Mouse (Mus musculus): ENCODE results near the gene Ifi47. TPM values are rescaled to one million over a fixed set of nuclear protein-coding genes. Genes with fewer than 3 reads are reported as not detected.

Ifi47 gene
- polyA plus RNA-seq, 1 experiment from 2014 or later = 1.3 TPM

GRCm38 (mm10) chr11:49091171-49091570 is 14.8 kb downstream of the Ifi47 start:
- no peaks in the 10 kb centered on the region for H3K9me3 ChIP-seq (ENCODE audit: control insufficient read depth, low read length)
- H3K4me3 ChIP-seq (ENCODE audit: control insufficient read depth in 1 of 2, insufficient read depth in 1 of 2, low read depth in 1 of 2, low read length in 2 of 2) = no peak overlapping the region
- H3K9ac ChIP-seq (ENCODE audit: low read length) = no peak overlapping the region
- no peaks in the 10 kb centered on the region for H3K27me3 ChIP-seq (ENCODE audit: control insufficient read depth, insufficient read depth, low read length)
- no peak overlapping the region for H3K4me2 ChIP-seq (ENCODE audit: low read length)
- H3K36me3 ChIP-seq (ENCODE audit: control insufficient read depth, insufficient read depth, low read length) = no peaks in the 10 kb centered on the region
- peaks cover 0 to 4% of the 10 kb centered on the region in 2 experiments; a peak in 2 of 4 replicates for H3K4me1 ChIP-seq (ENCODE audit: control insufficient read depth in 2 of 2, insufficient read depth in 2 of 2, low read length in 2 of 2)
- no peak for ATAC-seq (ENCODE audit: insufficient number of reproducible peaks, insufficient read depth, low FRiP score, low read depth)
- 61% methylated on average over 4 of the region's 4 CpGs for WGBS
- H3K27ac ChIP-seq (replicated peaks in 1 of 2; ENCODE audit: control insufficient read depth in 1 of 2, insufficient read depth in 1 of 2, low read depth in 2 of 2, low read length in 2 of 2) = no peak overlapping the region

GRCm38 (mm10) chr11:49092053-49092586 is 15.7 kb downstream of the Ifi47 start:
- WGBS = 86% methylated on average over 1 of the region's 1 CpGs
- H3K4me2 ChIP-seq (ENCODE audit: low read length) = no peak overlapping the region
- ATAC-seq (ENCODE audit: insufficient number of reproducible peaks, insufficient read depth, low FRiP score, low read depth) = no peak
- H3K4me1 ChIP-seq (ENCODE audit: control insufficient read depth in 2 of 2, insufficient read depth in 2 of 2, low read length in 2 of 2) = peaks cover 0 to 4% of the 10 kb centered on the region in 2 experiments; a peak in 2 of 4 replicates
- H3K4me3 ChIP-seq (ENCODE audit: control insufficient read depth in 1 of 2, insufficient read depth in 1 of 2, low read depth in 1 of 2, low read length in 2 of 2) = no peak overlapping the region
- no peaks in the 10 kb centered on the region for H3K36me3 ChIP-seq (ENCODE audit: control insufficient read depth, insufficient read depth, low read length)
- H3K9me3 ChIP-seq (ENCODE audit: control insufficient read depth, low read length) = no peaks in the 10 kb centered on the region
- no peak overlapping the region for H3K27ac ChIP-seq (replicated peaks in 1 of 2; ENCODE audit: control insufficient read depth in 1 of 2, insufficient read depth in 1 of 2, low read depth in 2 of 2, low read length in 2 of 2)
- H3K27me3 ChIP-seq (ENCODE audit: control insufficient read depth, insufficient read depth, low read length) = no peaks in the 10 kb centered on the region
- no peak overlapping the region for H3K9ac ChIP-seq (ENCODE audit: low read length)

GRCm38 (mm10) chr11:49092786-49093185 is 16.4 kb downstream of the Ifi47 start:
- no peak for ATAC-seq (ENCODE audit: insufficient number of reproducible peaks, insufficient read depth, low FRiP score, low read depth)

GRCm38 (mm10) chr11:49093861-49094660 is 17.7 kb downstream of the Ifi47 start:
- Histone ChIP-seq H3K4me3 (ENCODE audit: control insufficient read depth in 1 of 2, insufficient read depth in 1 of 2, low read depth in 1 of 2, low read length in 2 of 2) (no peak overlapping the region), H3K4me2 (ENCODE audit: low read length) (no peak overlapping the region), H3K27ac (replicated peaks in 1 of 2; ENCODE audit: control insufficient read depth in 1 of 2, insufficient read depth in 1 of 2, low read depth in 2 of 2, low read length in 2 of 2) (no peak overlapping the region), H3K4me1 (ENCODE audit: control insufficient read depth in 2 of 2, insufficient read depth in 2 of 2, low read length in 2 of 2) (no peaks in the 10 kb centered on the region), H3K27me3 (ENCODE audit: control insufficient read depth, insufficient read depth, low read length) (no peaks in the 10 kb centered on the region), H3K36me3 (ENCODE audit: control insufficient read depth, insufficient read depth, low read length) (no peaks in the 10 kb centered on the region), H3K9ac (ENCODE audit: low read length) (no peak overlapping the region), H3K9me3 (ENCODE audit: control insufficient read depth, low read length) (no peaks in the 10 kb centered on the region)
- WGBS = 77% methylated on average over 6 of the region's 6 CpGs
- no peak for ATAC-seq (ENCODE audit: insufficient number of reproducible peaks, insufficient read depth, low FRiP score, low read depth)

More at GRCm38 (mm10) chr11:49092786-49093185, 16.4 kb downstream of the Ifi47 start:
- Histone ChIP-seq H3K9ac (ENCODE audit: low read length) (no peak overlapping the region), H3K27ac (replicated peaks in 1 of 2; ENCODE audit: control insufficient read depth in 1 of 2, insufficient read depth in 1 of 2, low read depth in 2 of 2, low read length in 2 of 2) (no peak overlapping the region), H3K4me1 (ENCODE audit: control insufficient read depth in 2 of 2, insufficient read depth in 2 of 2, low read length in 2 of 2) (peaks cover 0 to 4% of the 10 kb centered on the region in 2 experiments; a peak in 2 of 4 replicates), H3K4me2 (ENCODE audit: low read length) (no peak overlapping the region), H3K4me3 (ENCODE audit: control insufficient read depth in 1 of 2, insufficient read depth in 1 of 2, low read depth in 1 of 2, low read length in 2 of 2) (no peak overlapping the region), H3K36me3 (ENCODE audit: control insufficient read depth, insufficient read depth, low read length) (no peaks in the 10 kb centered on the region), H3K27me3 (ENCODE audit: control insufficient read depth, insufficient read depth, low read length) (no peaks in the 10 kb centered on the region), H3K9me3 (ENCODE audit: control insufficient read depth, low read length) (no peaks in the 10 kb centered on the region)
- WGBS = 60% methylated on average over 2 of the region's 2 CpGs

GRCm38 (mm10) chr11:49095367-49095766 is 19.0 kb downstream of the Ifi47 start:
- no peak for ATAC-seq (ENCODE audit: insufficient number of reproducible peaks, insufficient read depth, low FRiP score, low read depth)
- Histone ChIP-seq H3K27ac (replicated peaks in 1 of 2; ENCODE audit: control insufficient read depth in 1 of 2, insufficient read depth in 1 of 2, low read depth in 2 of 2, low read length in 2 of 2) (no peak overlapping the region), H3K4me2 (ENCODE audit: low read length) (no peak overlapping the region), H3K36me3 (ENCODE audit: control insufficient read depth, insufficient read depth, low read length) (no peaks in the 10 kb centered on the region), H3K9me3 (ENCODE audit: control insufficient read depth, low read length) (no peaks in the 10 kb centered on the region), H3K4me1 (ENCODE audit: control insufficient read depth in 2 of 2, insufficient read depth in 2 of 2, low read length in 2 of 2) (no peaks in the 10 kb centered on the region), H3K9ac (ENCODE audit: low read length) (no peak overlapping the region), H3K27me3 (ENCODE audit: control insufficient read depth, insufficient read depth, low read length) (no peaks in the 10 kb centered on the region), H3K4me3 (ENCODE audit: control insufficient read depth in 1 of 2, insufficient read depth in 1 of 2, low read depth in 1 of 2, low read length in 2 of 2) (no peak overlapping the region)
- WGBS = 88% methylated on average over 4 of the region's 4 CpGs

- no peaks in the 10 kb centered on the region; a peak in 1 of 4 replicates for H3K4me1 ChIP-seq (ENCODE audit: control insufficient read depth in 2 of 2, insufficient read depth in 2 of 2, low read length in 2 of 2)
- WGBS = 69% methylated on average over 3 of the region's 3 CpGs
- no peaks in the 10 kb centered on the region for H3K27me3 ChIP-seq (ENCODE audit: control insufficient read depth, insufficient read depth, low read length)
- H3K4me2 ChIP-seq (ENCODE audit: low read length) = no peak overlapping the region
- no peak overlapping the region for H3K27ac ChIP-seq (replicated peaks in 1 of 2; ENCODE audit: control insufficient read depth in 1 of 2, insufficient read depth in 1 of 2, low read depth in 2 of 2, low read length in 2 of 2)
- ATAC-seq (ENCODE audit: insufficient number of reproducible peaks, insufficient read depth, low FRiP score, low read depth) = no peak
- no peaks in the 10 kb centered on the region for H3K36me3 ChIP-seq (ENCODE audit: control insufficient read depth, insufficient read depth, low read length)
- H3K9ac ChIP-seq (ENCODE audit: low read length) = no peak overlapping the region
- no peak overlapping the region for H3K4me3 ChIP-seq (ENCODE audit: control insufficient read depth in 1 of 2, insufficient read depth in 1 of 2, low read depth in 1 of 2, low read length in 2 of 2)
- no peaks in the 10 kb centered on the region for H3K9me3 ChIP-seq (ENCODE audit: control insufficient read depth, low read length)
These were observed 24.0 kb downstream of the Ifi47 start for GRCm38 (mm10) chr11:49100409-49100808.

- no peak overlapping the region for H3K4me3 ChIP-seq (ENCODE audit: control insufficient read depth in 1 of 2, insufficient read depth in 1 of 2, low read depth in 1 of 2, low read length in 2 of 2)
- no peaks in the 10 kb centered on the region for H3K27me3 ChIP-seq (ENCODE audit: control insufficient read depth, insufficient read depth, low read length)
- WGBS = 35% methylated on average over 5 of the region's 5 CpGs
- H3K36me3 ChIP-seq (ENCODE audit: control insufficient read depth, insufficient read depth, low read length) = no peaks in the 10 kb centered on the region
- no peaks in the 10 kb centered on the region; a peak in 1 of 4 replicates for H3K4me1 ChIP-seq (ENCODE audit: control insufficient read depth in 2 of 2, insufficient read depth in 2 of 2, low read length in 2 of 2)
- H3K9me3 ChIP-seq (ENCODE audit: control insufficient read depth, low read length) = no peaks in the 10 kb centered on the region
- ATAC-seq (ENCODE audit: insufficient number of reproducible peaks, insufficient read depth, low FRiP score, low read depth) = no peak
- H3K4me2 ChIP-seq (ENCODE audit: low read length) = no peak overlapping the region
- H3K9ac ChIP-seq (ENCODE audit: low read length) = no peak overlapping the region
- no peak overlapping the region for H3K27ac ChIP-seq (replicated peaks in 1 of 2; ENCODE audit: control insufficient read depth in 1 of 2, insufficient read depth in 1 of 2, low read depth in 2 of 2, low read length in 2 of 2)
These were observed 25.1 kb downstream of the Ifi47 start for GRCm38 (mm10) chr11:49101500-49101899.

Measured in heart, embryonic 14.5 days (tissue).